8 mouse cellular contexts compared by ENCODE assay signal in the genomic region with DNA sequence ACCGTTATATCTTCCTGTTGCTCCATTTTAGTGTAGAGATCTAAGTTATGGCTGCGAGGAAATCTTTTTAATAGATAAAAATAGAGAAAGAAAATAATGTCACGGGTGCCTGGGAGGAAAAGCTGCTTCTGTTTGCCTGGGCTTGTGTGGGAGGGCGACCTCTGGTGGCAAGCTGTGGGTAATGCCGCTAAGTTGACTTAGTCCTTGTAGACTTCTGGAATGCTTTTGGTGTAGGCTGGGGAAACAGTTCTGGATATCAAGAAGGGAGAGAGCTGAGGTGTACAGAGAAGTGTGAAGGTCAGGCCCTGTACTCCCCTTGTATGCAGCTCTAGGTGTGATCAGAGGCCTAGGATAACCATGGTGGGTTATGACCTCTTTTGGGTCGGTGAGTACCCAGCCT.
A peak's percentile ranks its signal among the peaks of the same experiment; 100 is the strongest.
DNase-seq lines count a peak whose midpoint lies in the region; ATAC-seq and TF ChIP-seq lines count a peak whose summit lies in the region.

No protein-coding gene starts in this region.

- TF ChIP-seq EP300 in heart, postnatal 0 days (IDR thresholded peaks at IDR 0.05; ENCODE audit: low read depth) = no peak

- H3K9me3 ChIP-seq in forebrain, embryonic 11.5 days (ENCODE audit: control insufficient read depth, low read length) = no peaks in the 10 kb centered on the region
- H3K9me3 ChIP-seq in heart, postnatal 0 days (replicated peaks; ENCODE audit: control insufficient read depth, low read length) = no peaks in the 10 kb centered on the region
- H3K9me3 ChIP-seq in neural tube, embryonic 15.5 days (replicated peaks) = no peaks in the 10 kb centered on the region

- H3K4me3 ChIP-seq in forebrain, embryonic 11.5 days (ENCODE audit: low read depth, low read length) = no peak overlapping the region
- no peak overlapping the region for H3K4me3 ChIP-seq in heart, postnatal 0 days (ENCODE audit: low read depth, low read length)
- no peak overlapping the region for H3K4me3 ChIP-seq in neural tube, embryonic 15.5 days (replicated peaks)

- H3K36me3 ChIP-seq in forebrain, embryonic 11.5 days (ENCODE audit: control insufficient read depth, insufficient read depth, low read length) = no peaks in the 10 kb centered on the region
- H3K36me3 ChIP-seq in heart, postnatal 0 days (replicated peaks; ENCODE audit: control insufficient read depth, insufficient read depth, low read length) = no peaks in the 10 kb centered on the region
- no peaks in the 10 kb centered on the region for H3K36me3 ChIP-seq in neural tube, embryonic 15.5 days

- DNase-seq in CD4-positive helper T cell, adult 2 months (ENCODE audit: low read depth, low spot score) = peak; percentile 16
- peak; percentile 59 for DNase-seq in brain, embryonic 18.5 days (ENCODE audit: low read depth, low spot score)
- DNase-seq in forebrain, embryonic 11.5 days (ENCODE audit: low spot score) = peak; percentile 92
- DNase-seq in heart, postnatal 0 days (ENCODE audit: low spot score) = peak; percentile 48
- DNase-seq in kidney, postnatal 36 days = peak; percentile 90 to 94
- peak; percentile 81 to 83 for DNase-seq in lung, adult 18-20 months
- peak; percentile 90 for DNase-seq in testis, postnatal 10 days (ENCODE audit: low spot score)

- H3K27me3 ChIP-seq in forebrain, embryonic 11.5 days (ENCODE audit: control insufficient read depth, insufficient read depth, low read length) = peaks cover 6% of the 10 kb centered on the region
- H3K27me3 ChIP-seq in heart, postnatal 0 days (ENCODE audit: control insufficient read depth, insufficient read depth, low read length) = no peaks in the 10 kb centered on the region
- 0 out of 2 replicates have a peak, but pooled peaks cover 6% of the 10 kb centered on the region for H3K27me3 ChIP-seq in neural tube, embryonic 15.5 days (replicated peaks)

- H3K27ac ChIP-seq in forebrain, embryonic 11.5 days (ENCODE audit: low read depth, low read length) = no peak overlapping the region
- no peak overlapping the region for H3K27ac ChIP-seq in heart, postnatal 0 days (ENCODE audit: low read depth)
- no peak overlapping the region for H3K27ac ChIP-seq in neural tube, embryonic 15.5 days (replicated peaks)

- WGBS in forebrain, embryonic 11.5 days = 17% methylated on average over 6 of the region's 6 CpGs
- 12% methylated on average over 6 of the region's 6 CpGs for WGBS in heart, postnatal 0 days
- 16% methylated on average over 6 of the region's 6 CpGs for WGBS in neural tube, embryonic 15.5 days

- ATAC-seq in forebrain, embryonic 11.5 days (replicated peaks; ENCODE audit: low FRiP score) = 0 out of 2 replicates have a peak, but pooled peaks have one; percentile 21
- ATAC-seq in heart, postnatal 0 days (ENCODE audit: insufficient read depth, low read depth) = no peak
- no peak for ATAC-seq in neural tube, embryonic 15.5 days (ENCODE audit: low FRiP score)

- no peak overlapping the region for H3K9ac ChIP-seq in forebrain, embryonic 11.5 days (ENCODE audit: low read length)
- no peak overlapping the region for H3K9ac ChIP-seq in heart, postnatal 0 days (replicated peaks; ENCODE audit: low read depth, low read length)
- H3K9ac ChIP-seq in neural tube, embryonic 15.5 days (replicated peaks) = no peak overlapping the region

- H3K4me1 ChIP-seq in forebrain, embryonic 11.5 days (replicated peaks; ENCODE audit: control insufficient read depth, insufficient read depth, low read length) = peaks cover 17% of the 10 kb centered on the region
- H3K4me1 ChIP-seq in heart, postnatal 0 days (ENCODE audit: control insufficient read depth, insufficient read depth) = no peaks in the 10 kb centered on the region
- peaks cover 40% of the 10 kb centered on the region for H3K4me1 ChIP-seq in neural tube, embryonic 15.5 days

- H3K4me2 ChIP-seq in forebrain, embryonic 11.5 days (ENCODE audit: low read depth, low read length, severe bottlenecking) = no peak overlapping the region
- H3K4me2 ChIP-seq in heart, postnatal 0 days (ENCODE audit: low read depth, low read length) = peak overlapping the region; percentile 30; the same call in 1 of the 2 replicates
- peak overlapping the region; percentile 34 for H3K4me2 ChIP-seq in neural tube, embryonic 15.5 days

- TF ChIP-seq CTCF in heart, postnatal 0 days (IDR thresholded peaks at IDR 0.05; ENCODE audit: low read depth) = peak; percentile 96

Comparison
In these comparisons a context has a peak if more than half of its experiments do, and no peak if none do; other contexts are left out.
1. DNase-seq: peak in every context shown above with its lines; median percentile 92 in forebrain, embryonic 11.5 days; 92 in kidney, postnatal 36 days; 90 in testis, postnatal 10 days; 82 in lung, adult 18-20 months; 59 in brain, embryonic 18.5 days; 48 in heart, postnatal 0 days; 16 in CD4-positive helper T cell, adult 2 months.